Mouse (Mus musculus) lung, adult 2 months (tissue): Measurements from ENCODE around the gene Stc2. TPM values are rescaled to one million over a fixed set of nuclear protein-coding genes. Genes with fewer than 3 reads are reported as not detected.

Source experiments
- DNase-seq: peaks from one replicate; pipeline ENCODE4 v3.0.0; 2022
- H3K4me1 ChIP-seq: fragments of 200-500 bp; 2 replicates; pipeline ENCODE4 v1.6.1; 2011; ENCODE audit warnings: low read length; ENCODE audit not compliant: control insufficient read depth, insufficient read depth
- H3K4me3 ChIP-seq: fragments of 200-500 bp; replicated peaks from 2 replicates; pipeline ENCODE3; 2011; ENCODE audit warnings: low read depth, mild to moderate bottlenecking, control low read depth, low read length; ENCODE audit errors: extremely low read depth
- CTCF ChIP-seq: fragments of 200-500 bp; IDR thresholded peaks from 2 replicates; pipeline ENCODE4 v1.5.1; 2011; ENCODE audit warnings: mild to moderate bottlenecking, low read length, control low read depth; ENCODE audit not compliant: insufficient read depth
- POLR2A ChIP-seq: fragments of 200-500 bp; IDR thresholded peaks from 2 replicates; pipeline ENCODE4 v1.6.1; 2011; ENCODE audit warnings: low read depth, mild to moderate bottlenecking, control low read depth, low read length, borderline replicate concordance; ENCODE audit errors: extremely low read depth
- WGBS: fragments of 180-500 bp; shearing (Covaris S2); methylation state at CpG from one replicate; pipeline ENCODE4 v1.1.7; 2018; 5-methylcytosine and 5-hydroxymethylcytosine counted together
- polyA plus RNA-seq: library from polyadenylated mRNA; depleted of rRNA; stranded (reverse); fragments of >200 nt; gene quantifications from 2 replicates; pipeline ENCODE4 v1.2.3, GENCODE M21; 2012

Stc2 gene
- polyA plus RNA-seq, 1 experiment: 2.1 TPM

DNA sequence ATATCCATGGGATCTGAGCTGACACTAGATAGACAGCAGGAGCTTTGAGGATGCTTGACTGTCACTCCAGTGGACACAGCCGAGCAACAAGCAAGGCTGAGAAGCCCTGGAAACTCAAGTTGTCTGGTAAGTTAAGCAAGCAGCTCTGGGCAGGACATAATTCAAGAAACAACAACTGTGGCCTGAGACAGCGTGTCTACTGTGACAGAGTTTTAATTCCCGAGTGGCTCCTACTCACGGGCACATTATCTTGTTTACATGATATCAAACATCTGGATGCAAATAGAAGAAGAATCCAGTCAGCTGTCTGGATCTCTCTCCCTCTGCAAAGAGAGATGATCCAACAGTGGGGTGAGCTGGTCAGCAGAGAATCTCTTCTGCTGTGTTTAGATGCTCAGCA, 19.0 kb upstream of the Stc2 start:
- Histone ChIP-seq H3K4me3 (no peak overlapping the region), H3K4me1 (no peaks in the 10 kb centered on the region)
- TF ChIP-seq POLR2A (no peak), CTCF (no peak)
- no peak for DNase-seq
- 51% methylated on average over 4 of the region's 4 CpGs for WGBS

DNA sequence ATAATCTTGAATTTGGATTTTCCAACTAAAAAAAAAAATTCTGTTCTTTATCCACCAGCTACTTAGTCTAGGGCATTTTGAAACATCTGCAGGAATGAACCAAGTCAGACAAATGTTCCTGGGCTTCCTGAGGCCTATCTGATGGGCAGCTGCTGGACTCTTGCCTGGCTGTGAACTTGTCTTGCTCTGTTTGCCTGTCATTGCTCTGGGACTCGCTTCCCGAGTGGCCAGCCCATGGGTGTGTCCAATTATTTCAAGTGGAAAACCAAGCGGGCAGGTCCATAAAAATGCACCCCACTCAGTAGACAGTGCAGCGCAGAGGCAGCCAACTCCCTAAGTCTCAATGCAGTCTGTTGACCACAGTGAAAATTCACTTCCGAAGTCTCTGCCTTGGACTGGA, 17.7 kb upstream of the Stc2 start:
- no peak for DNase-seq
- WGBS: 70% methylated on average over 5 of the region's 5 CpGs
- Histone ChIP-seq H3K4me3 (no peak overlapping the region), H3K4me1 (no peaks in the 10 kb centered on the region)
- TF ChIP-seq POLR2A (no peak), CTCF (no peak)

DNA sequence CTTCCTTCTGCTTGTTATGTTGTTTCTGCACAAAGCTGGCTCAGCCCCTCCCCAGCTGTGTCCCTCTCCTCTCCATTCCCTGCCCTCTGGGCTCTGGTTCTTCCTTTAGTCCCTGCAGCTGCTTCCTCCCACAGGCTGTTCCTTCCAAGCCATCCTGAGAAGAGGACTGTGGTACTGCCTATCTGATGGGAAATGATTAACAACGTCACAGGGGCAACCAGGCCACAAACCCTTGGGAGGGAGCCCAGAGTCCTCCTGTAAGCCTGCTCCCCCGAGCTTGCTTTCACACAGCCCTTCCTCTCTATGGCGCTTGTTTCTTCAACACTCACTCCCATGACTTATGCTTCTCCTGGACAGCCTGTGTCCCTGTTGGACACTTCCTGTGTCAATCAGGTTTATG, 16.7 kb upstream of the Stc2 start:
- WGBS: 31% methylated on average over 3 of the region's 3 CpGs
- TF ChIP-seq CTCF: no peak
- TF ChIP-seq POLR2A: no peak
- DNase-seq: no peak

DNA sequence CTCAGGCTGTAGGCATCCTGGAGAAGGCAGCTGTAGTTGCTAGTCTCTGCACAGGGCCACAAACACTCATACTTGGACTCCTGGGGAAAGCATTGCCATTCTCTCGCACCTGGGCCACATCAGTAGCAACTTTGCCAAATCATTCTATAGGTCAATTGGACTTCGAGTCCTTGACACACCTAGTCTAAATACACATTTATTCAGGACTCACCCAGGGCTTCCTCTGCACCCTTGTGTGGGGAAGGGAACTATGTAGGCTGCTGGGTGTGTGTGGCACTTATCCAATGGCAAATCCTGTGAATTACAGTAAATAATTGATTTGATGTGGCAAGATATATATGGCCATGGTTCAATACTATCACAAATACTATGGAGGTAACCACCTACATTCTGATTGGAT, 14.1 kb upstream of the Stc2 start:
- Histone ChIP-seq H3K4me3 (no peak overlapping the region), H3K4me1 (no peaks in the 10 kb centered on the region)
- TF ChIP-seq POLR2A (no peak), CTCF (no peak)
- 79% methylated on average over 2 of the region's 2 CpGs for WGBS
- no peak for DNase-seq

More for the DNA sequence above, 16.7 kb upstream of the Stc2 start:
- Histone ChIP-seq H3K4me1 (no peaks in the 10 kb centered on the region), H3K4me3 (no peak overlapping the region)

DNA sequence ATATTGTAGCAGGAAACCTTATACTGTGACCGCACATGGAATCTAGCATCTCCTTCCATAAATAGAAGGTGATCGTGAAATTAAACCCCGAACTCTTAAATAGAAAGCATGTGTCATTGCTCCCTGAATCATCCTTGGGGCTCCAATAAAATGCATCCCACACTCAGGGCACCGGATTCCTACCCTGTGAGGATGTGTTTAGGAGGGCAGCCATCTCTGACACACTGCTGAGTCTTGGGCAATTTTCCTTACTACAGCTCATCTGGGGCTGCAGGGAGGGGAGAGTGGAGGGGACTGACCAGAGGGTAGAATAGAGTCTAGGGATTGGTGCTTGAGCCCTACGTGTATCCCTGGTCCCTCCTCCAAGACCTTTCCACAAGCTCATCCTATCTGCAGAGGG, 12.3 kb upstream of the Stc2 start:
- no peaks in the 10 kb centered on the region for H3K4me1 ChIP-seq
- TF ChIP-seq POLR2A (no peak), CTCF (no peak)
- no peak for DNase-seq
- no peak overlapping the region for H3K4me3 ChIP-seq
- 71% methylated on average over 5 of the region's 5 CpGs for WGBS

DNA sequence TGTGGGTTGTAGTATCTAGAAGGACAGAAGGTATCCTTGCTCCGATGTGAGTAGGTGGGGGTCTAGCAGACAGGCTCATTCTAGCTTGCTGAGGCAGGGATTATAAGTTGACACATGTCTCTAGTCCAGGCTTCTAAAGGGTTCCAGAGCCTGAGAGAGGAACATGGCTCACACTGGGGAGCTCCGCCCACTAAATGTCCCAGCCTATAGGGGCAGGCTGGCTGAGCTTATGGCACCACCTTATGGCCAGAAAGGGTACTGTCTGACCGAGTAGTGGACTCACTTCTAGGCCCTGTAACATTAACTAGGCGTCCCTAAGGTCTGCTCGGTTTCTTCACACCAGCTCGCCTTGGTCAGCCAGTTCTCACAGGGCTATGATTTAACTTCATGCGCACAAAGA, 3.6 kb upstream of the Stc2 start:
- WGBS: 73% methylated on average over 7 of the region's 7 CpGs
- DNase-seq: peak; percentile 37
- peaks cover 6% of the 10 kb centered on the region; the same call in 1 of the 2 replicates for H3K4me1 ChIP-seq
- no peak overlapping the region for H3K4me3 ChIP-seq
- TF ChIP-seq POLR2A (no peak), CTCF (peak; percentile 53)

DNA sequence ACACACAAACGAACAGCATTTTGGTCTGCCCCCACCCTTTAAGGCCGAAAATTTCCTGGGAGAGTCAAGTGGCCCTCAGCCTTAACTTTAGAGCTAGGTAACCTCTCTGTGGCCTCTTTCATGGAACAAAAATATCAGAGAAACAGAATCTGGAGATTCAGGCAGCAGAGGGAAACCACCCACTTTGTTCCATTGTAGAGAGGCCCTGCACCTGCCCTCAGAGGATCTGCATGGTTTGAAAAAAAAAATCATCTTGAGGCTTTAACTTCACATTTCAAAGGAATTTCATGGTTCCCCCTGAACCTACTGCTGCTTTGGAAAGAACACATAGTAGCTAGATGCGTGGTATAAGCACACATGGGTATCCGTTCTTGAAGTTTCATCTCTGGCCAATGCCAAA, 2.3 kb upstream of the Stc2 start:
- TF ChIP-seq CTCF: no peak
- no peak for TF ChIP-seq POLR2A
- WGBS: 75% methylated on average over 4 of the region's 4 CpGs
- no peak for DNase-seq
- no peak overlapping the region for H3K4me3 ChIP-seq
- peaks cover 6% of the 10 kb centered on the region; the same call in 1 of the 2 replicates for H3K4me1 ChIP-seq

DNA sequence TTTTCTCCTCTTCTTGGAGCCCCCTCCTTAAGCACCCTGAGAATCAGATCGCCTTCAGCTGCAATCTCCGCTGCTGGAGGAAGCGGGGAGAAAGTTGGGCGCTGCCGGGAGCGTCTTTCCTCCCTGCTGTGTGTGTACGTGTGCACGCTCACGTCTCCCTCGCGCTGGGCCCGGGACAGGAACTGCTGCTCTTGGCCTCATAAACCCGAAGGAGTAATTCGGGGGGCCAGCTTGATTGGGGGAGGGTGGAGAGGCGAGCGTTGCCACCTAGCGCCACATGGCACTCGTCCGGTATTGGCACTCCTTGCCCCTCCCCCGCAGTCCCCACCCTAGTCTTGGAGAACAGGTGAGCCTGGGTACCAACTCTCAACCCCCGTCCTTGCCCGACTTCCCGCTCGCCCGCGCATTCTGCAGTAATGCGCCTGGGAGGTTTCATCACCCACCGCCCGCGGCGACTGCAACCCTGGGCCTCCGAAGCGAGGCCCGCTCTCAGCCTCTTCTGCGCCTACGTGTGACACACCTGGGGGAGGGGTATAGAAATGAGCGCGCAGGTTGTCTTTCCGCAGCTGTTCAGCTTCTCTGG, 1.5 kb upstream of the Stc2 start:
- H3K4me3 ChIP-seq: no peak overlapping the region
- WGBS: 13% methylated on average over 39 of the region's 39 CpGs
- H3K4me1 ChIP-seq: peaks cover 6% of the 10 kb centered on the region; the same call in 1 of the 2 replicates
- TF ChIP-seq CTCF: no peak
- no peak for TF ChIP-seq POLR2A
- DNase-seq: no peak

DNA sequence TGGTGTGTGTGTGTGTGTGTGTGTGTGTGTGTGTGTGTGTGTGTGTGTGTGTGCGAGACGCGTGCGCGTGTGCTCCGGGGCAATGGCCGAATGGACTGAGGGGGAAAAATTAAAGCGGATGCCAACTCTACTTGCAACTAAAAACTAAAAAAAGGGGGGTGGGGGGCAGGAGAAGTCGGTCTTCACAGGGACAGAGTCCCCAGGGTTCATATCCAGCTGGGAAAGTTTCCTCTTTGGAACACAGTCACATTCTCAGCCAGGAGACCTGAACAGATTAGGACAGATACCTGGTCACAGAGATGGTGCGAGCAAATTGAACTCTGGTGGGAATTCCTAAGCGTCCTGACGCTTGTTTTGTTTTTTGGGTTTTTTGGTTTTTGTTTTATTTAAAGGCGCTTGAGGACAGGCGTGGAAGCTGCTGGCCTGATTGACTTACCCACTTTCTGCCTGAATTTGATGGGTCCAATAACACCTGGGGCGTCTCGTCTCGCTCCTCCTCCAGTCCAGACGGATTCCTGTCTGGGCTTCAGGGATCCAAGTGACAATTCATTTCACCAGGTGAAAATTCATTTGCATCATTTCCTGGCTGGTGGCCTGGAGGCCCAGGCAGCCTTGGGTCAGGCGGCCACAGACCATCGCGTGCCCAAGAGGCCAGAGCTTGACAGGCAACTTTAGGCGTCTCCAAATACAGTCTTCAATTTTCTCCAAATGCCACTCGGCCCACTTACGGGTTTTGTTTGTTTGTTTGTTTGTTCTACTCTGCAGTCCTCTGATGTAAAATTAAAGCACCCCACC, 759 bp upstream of the Stc2 start:
- no peak for TF ChIP-seq POLR2A
- no peak for TF ChIP-seq CTCF
- Histone ChIP-seq H3K4me3 (no peak overlapping the region), H3K4me1 (peaks cover 6% of the 10 kb centered on the region; the same call in 1 of the 2 replicates)
- 9% methylated on average over 24 of the region's 24 CpGs for WGBS
- no peak for DNase-seq

DNA sequence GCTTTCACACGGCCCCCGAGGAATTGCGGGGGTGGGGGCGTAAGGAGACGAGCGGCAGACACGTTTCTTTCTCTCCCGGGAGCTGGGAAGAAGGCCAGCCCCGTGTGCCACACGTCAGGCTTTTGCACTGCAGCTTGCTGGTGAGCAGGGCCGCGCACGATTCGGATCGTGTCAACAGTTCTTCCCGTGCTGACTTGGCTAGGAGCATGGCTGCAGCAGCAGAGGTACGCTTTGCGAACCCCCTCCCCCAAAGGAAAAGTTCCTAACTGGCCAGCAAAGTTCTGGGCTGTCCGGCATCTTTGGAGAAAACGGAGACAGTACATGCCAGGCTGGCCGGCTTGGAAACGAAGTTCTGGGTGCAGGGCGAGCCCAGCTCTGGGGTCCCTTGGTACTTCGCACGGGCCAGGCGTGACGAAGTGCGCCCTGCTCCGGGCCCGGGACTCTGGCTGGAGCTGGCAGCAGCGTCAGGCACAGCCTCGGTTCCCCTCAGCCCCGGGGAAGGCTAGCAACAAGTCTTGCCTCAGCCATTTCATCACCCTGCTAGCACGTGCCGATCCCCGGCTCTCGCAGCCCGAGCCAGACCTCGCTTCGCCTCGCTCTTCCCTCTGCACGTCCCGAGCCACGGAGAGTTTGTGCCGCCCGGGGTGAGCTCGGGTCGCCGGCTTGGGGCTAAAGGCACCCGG, 768 bp downstream of the Stc2 start:
- H3K4me1 ChIP-seq: peaks cover 6% of the 10 kb centered on the region; the same call in 1 of the 2 replicates
- TF ChIP-seq CTCF: no peak
- TF ChIP-seq POLR2A: no peak
- DNase-seq: peak; percentile 41
- H3K4me3 ChIP-seq: peak overlapping the region; percentile 54
- under 1% methylated on average over 50 of the region's 50 CpGs for WGBS
